Mouse (Mus musculus): ENCODE measurements at regions not wholly inside any gene's neighbourhood (a gene's known extent, or its start where the extent isn't known, plus 50 kb on each side); places are given as distances from the start of the nearest gene placed in this dataset.

GRCm38 (mm10) chr10:114325097-114325496 is 477.0 kb downstream of the Trhde start:
- DNase-seq (ENCODE audit: extremely low spot score in 1 of 2, low spot score in 1 of 2), result no peak

GRCm38 (mm10) chr10:114321510-114321909 is 480.6 kb downstream of the Trhde start:
- no peak for DNase-seq (ENCODE audit: extremely low spot score in 1 of 2, low spot score in 1 of 2)

GRCm38 (mm10) chr10:114318516-114318915 is 483.6 kb downstream of the Trhde start:
- DNase-seq (ENCODE audit: extremely low spot score in 1 of 2, low spot score in 1 of 2), result peak in 1 of 2 experiments; percentile 9
